Mouse (Mus musculus) brain, embryonic 14.5 days (tissue): ENCODE measurements around the gene 4933415A04Rik.

Source experiments
- CTCF ChIP-seq: fragments of 200-500 bp; IDR thresholded peaks from 2 replicates; pipeline ENCODE4 v1.5.1; 2012; ENCODE audit warnings: inconsistent platforms, mild to moderate bottlenecking, moderate library complexity, borderline replicate concordance; ENCODE audit not compliant: insufficient read depth, insufficient read length; ENCODE audit errors: extremely low read depth
- POLR2A ChIP-seq: fragments of 200-500 bp; IDR thresholded peaks from 2 replicates; pipeline ENCODE4 v1.6.1; 2012; ENCODE audit warnings: mild to moderate bottlenecking, inconsistent platforms, borderline replicate concordance; ENCODE audit not compliant: poor library complexity, insufficient read depth, insufficient read length, severe bottlenecking; ENCODE audit errors: extremely low read depth

DNA sequence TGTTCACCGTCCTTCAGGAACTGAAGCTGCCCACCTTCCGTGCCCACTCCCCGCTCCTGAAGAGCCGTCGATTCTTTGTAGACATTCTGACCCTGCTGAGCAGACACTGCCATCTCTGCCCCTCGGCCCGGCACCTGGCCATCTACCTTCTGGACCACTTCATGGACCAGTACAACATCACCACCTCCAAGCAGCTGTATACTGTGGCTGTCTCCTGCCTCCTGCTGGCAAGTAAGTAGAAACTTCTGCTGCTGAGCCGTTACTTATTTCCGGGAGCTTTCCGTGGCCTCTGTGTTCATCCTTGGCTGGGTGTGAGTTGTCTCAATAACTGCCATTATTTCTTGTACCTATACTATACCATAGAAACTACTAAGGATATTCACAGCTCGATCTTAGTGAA lies 30.3 kb upstream of the 4933415A04Rik start:
- TF ChIP-seq CTCF = no peak
- TF ChIP-seq POLR2A = no peak
